Mouse (Mus musculus): ENCODE results near the gene Insl3.

GRCm38 (mm10) chr8:71700493-71701269 lies 11.7 kb downstream of the Insl3 start:
- TF ChIP-seq MYOD1 (IDR thresholded peaks at IDR 0.05; ENCODE audit: control insufficient read depth, insufficient read length, low read depth) (no peak), CTCF (IDR thresholded peaks at IDR 0.05; ENCODE audit: control insufficient read depth, insufficient read depth, insufficient read length) (no peak)

All from C2C12 (cell line).